Mouse (Mus musculus): ENCODE results near the gene Acot5. TPM values are rescaled to one million over a fixed set of nuclear protein-coding genes. Genes with fewer than 3 reads are reported as not detected.

The Acot5 gene
- polyA plus RNA-seq, 1 experiment from 2014 or later = not detected

GRCm38 (mm10) chr12:84101493-84101845, 32.3 kb downstream of the Acot5 start:
- H3K27me3 ChIP-seq (ENCODE audit: insufficient read depth, low read length) = no peaks in the 10 kb centered on the region
- peak overlapping the region; percentile 78 for H3K4me2 ChIP-seq
- H3K36me3 ChIP-seq (ENCODE audit: insufficient read depth) = no peaks in the 10 kb centered on the region
- 47% methylated on average over 2 of the region's 2 CpGs for WGBS
- peak; percentile 8 for DNase-seq
- no peak overlapping the region for H3K27ac ChIP-seq (ENCODE audit: low read depth)
- TF ChIP-seq CTCF (IDR thresholded peaks at IDR 0.05; ENCODE audit: low read depth) = no peak
- H3K9ac ChIP-seq = no peak overlapping the region
- H3K4me3 ChIP-seq (ENCODE audit: low read depth, low read length) = peak overlapping the region; percentile 50
- H3K4me1 ChIP-seq (ENCODE audit: insufficient read depth) = no peaks in the 10 kb centered on the region
- ATAC-seq (ENCODE audit: insufficient read depth) = 0 out of 2 replicates have a peak, but pooled peaks have one; percentile 23
- no peaks in the 10 kb centered on the region for H3K9me3 ChIP-seq (ENCODE audit: low read depth, low read length)

- Histone ChIP-seq H3K36me3 (ENCODE audit: insufficient read depth) (no peaks in the 10 kb centered on the region), H3K9ac (no peak overlapping the region), H3K4me2 (no peak overlapping the region), H3K4me3 (ENCODE audit: low read depth, low read length) (no peak overlapping the region), H3K4me1 (ENCODE audit: insufficient read depth) (no peaks in the 10 kb centered on the region), H3K27me3 (ENCODE audit: insufficient read depth, low read length) (no peaks in the 10 kb centered on the region), H3K9me3 (ENCODE audit: low read depth, low read length) (no peaks in the 10 kb centered on the region), H3K27ac (ENCODE audit: low read depth) (no peak overlapping the region)
- no peak for TF ChIP-seq CTCF (IDR thresholded peaks at IDR 0.05; ENCODE audit: low read depth)
- no peak for DNase-seq
- ATAC-seq (ENCODE audit: insufficient read depth) = no peak
- 65% methylated on average over 3 of the region's 3 CpGs for WGBS
These were observed 37.9 kb downstream of the Acot5 start for GRCm38 (mm10) chr12:84107012-84107411.

GRCm38 (mm10) chr12:84107692-84108091, 38.6 kb downstream of the Acot5 start:
- Histone ChIP-seq H3K36me3 (ENCODE audit: insufficient read depth) (no peaks in the 10 kb centered on the region), H3K4me1 (ENCODE audit: insufficient read depth) (no peaks in the 10 kb centered on the region), H3K27me3 (ENCODE audit: insufficient read depth, low read length) (no peaks in the 10 kb centered on the region), H3K4me2 (no peak overlapping the region), H3K9me3 (ENCODE audit: low read depth, low read length) (no peaks in the 10 kb centered on the region), H3K4me3 (ENCODE audit: low read depth, low read length) (no peak overlapping the region), H3K9ac (no peak overlapping the region), H3K27ac (ENCODE audit: low read depth) (no peak overlapping the region)
- no peak for DNase-seq
- TF ChIP-seq CTCF (IDR thresholded peaks at IDR 0.05; ENCODE audit: low read depth) = no peak
- ATAC-seq (ENCODE audit: insufficient read depth) = no peak
- 64% methylated on average over 1 of the region's 1 CpGs for WGBS

GRCm38 (mm10) chr12:84109924-84110323, 40.8 kb downstream of the Acot5 start:
- Histone ChIP-seq H3K9me3 (ENCODE audit: low read depth, low read length) (no peaks in the 10 kb centered on the region), H3K9ac (no peak overlapping the region), H3K36me3 (ENCODE audit: insufficient read depth) (no peaks in the 10 kb centered on the region), H3K4me3 (ENCODE audit: low read depth, low read length) (no peak overlapping the region), H3K27ac (ENCODE audit: low read depth) (no peak overlapping the region), H3K4me2 (no peak overlapping the region), H3K27me3 (ENCODE audit: insufficient read depth, low read length) (no peaks in the 10 kb centered on the region), H3K4me1 (ENCODE audit: insufficient read depth) (no peaks in the 10 kb centered on the region)
- no peak for ATAC-seq (ENCODE audit: insufficient read depth)
- DNase-seq = no peak
- WGBS = 67% methylated on average over 1 of the region's 1 CpGs
- no peak for TF ChIP-seq CTCF (IDR thresholded peaks at IDR 0.05; ENCODE audit: low read depth)

- no peaks in the 10 kb centered on the region for H3K4me1 ChIP-seq (ENCODE audit: insufficient read depth)
- H3K27me3 ChIP-seq (ENCODE audit: insufficient read depth, low read length) = no peaks in the 10 kb centered on the region
- no peak overlapping the region for H3K27ac ChIP-seq (ENCODE audit: low read depth)
- 90% methylated on average over 4 of the region's 4 CpGs for WGBS
- H3K4me3 ChIP-seq (ENCODE audit: low read depth, low read length) = no peak overlapping the region
- ATAC-seq (ENCODE audit: insufficient read depth) = no peak
- H3K9ac ChIP-seq = no peak overlapping the region
- no peaks in the 10 kb centered on the region for H3K9me3 ChIP-seq (ENCODE audit: low read depth, low read length)
- DNase-seq = no peak
- H3K36me3 ChIP-seq (ENCODE audit: insufficient read depth) = no peaks in the 10 kb centered on the region
- TF ChIP-seq CTCF (IDR thresholded peaks at IDR 0.05; ENCODE audit: low read depth) = no peak
- no peak overlapping the region for H3K4me2 ChIP-seq
These were observed 41.7 kb downstream of the Acot5 start for GRCm38 (mm10) chr12:84110814-84111213.

GRCm38 (mm10) chr12:84113676-84114075, 44.6 kb downstream of the Acot5 start:
- no peak for DNase-seq

GRCm38 (mm10) chr12:84114153-84114994, 45.2 kb downstream of the Acot5 start, which contains the start of gene Dnal1:
Gene Dnal1, plus strand, starts transcription at chr12:84114366.
- peak; percentile 28 for TF ChIP-seq CTCF (IDR thresholded peaks at IDR 0.05; ENCODE audit: low read depth)
- DNase-seq = peak; percentile 97
- Histone ChIP-seq H3K27me3 (ENCODE audit: insufficient read depth, low read length) (no peaks in the 10 kb centered on the region), H3K4me2 (peak within 1 kb of the TSS; percentile 74), H3K9ac (peak within 1 kb of the TSS; percentile 64), H3K27ac (ENCODE audit: low read depth) (0 out of 2 replicates have a peak within 1 kb of the TSS, but pooled peaks have one; percentile 1), H3K36me3 (ENCODE audit: insufficient read depth) (no peaks in the 10 kb centered on the region), H3K9me3 (ENCODE audit: low read depth, low read length) (no peaks in the 10 kb centered on the region), H3K4me1 (ENCODE audit: insufficient read depth) (no peaks in the 10 kb centered on the region), H3K4me3 (ENCODE audit: low read depth, low read length) (peak within 1 kb of the TSS; percentile 62)
- WGBS = 3% methylated on average over 30 of the region's 35 CpGs
- peak; percentile 98 for ATAC-seq (ENCODE audit: insufficient read depth)

More at GRCm38 (mm10) chr12:84113676-84114075, 44.6 kb downstream of the Acot5 start:
- H3K4me1 ChIP-seq (ENCODE audit: insufficient read depth) = no peaks in the 10 kb centered on the region
- 30% methylated on average over 6 of the region's 6 CpGs for WGBS
- H3K27ac ChIP-seq (ENCODE audit: low read depth) = no peak overlapping the region
- H3K9me3 ChIP-seq (ENCODE audit: low read depth, low read length) = no peaks in the 10 kb centered on the region
- H3K4me3 ChIP-seq (ENCODE audit: low read depth, low read length) = peak overlapping the region; percentile 62
- no peaks in the 10 kb centered on the region for H3K36me3 ChIP-seq (ENCODE audit: insufficient read depth)
- no peak for TF ChIP-seq CTCF (IDR thresholded peaks at IDR 0.05; ENCODE audit: low read depth)
- ATAC-seq (ENCODE audit: insufficient read depth) = no peak
- H3K27me3 ChIP-seq (ENCODE audit: insufficient read depth, low read length) = no peaks in the 10 kb centered on the region
- H3K4me2 ChIP-seq = peak overlapping the region; percentile 74
- H3K9ac ChIP-seq = no peak overlapping the region

Measured in lung, embryonic 14.5 days (tissue).